Mouse (Mus musculus) G1E (cell line): Measurements from ENCODE around the gene Rab23.
"Not testable (repeated sequence)": the region's sequence is repeated elsewhere in the genome, so short reads cannot be mapped to it uniquely, and the experiment has no call there.

Experiments
- CTCF ChIP-seq: IDR thresholded peaks from 2 replicates; pipeline ENCODE4 v1.5.1; 2012; ENCODE audit warnings: low read depth, low read length, inconsistent platforms, mixed read lengths
- TAL1 ChIP-seq: conservative IDR thresholded peaks from 2 replicates; pipeline ENCODE4 v1.6.1; 2012; ENCODE audit warnings: low read depth, low read length, inconsistent platforms, mixed read lengths

GRCm38 (mm10) chr1:33744815-33745214 lies 25.1 kb downstream of the Rab23 start:
- not testable (repeated sequence) for TF ChIP-seq CTCF, TAL1
